Mouse (Mus musculus) heart, adult 2 months (tissue): ENCODE measurements around the gene Igfbp2. TPM values are rescaled to one million over a fixed set of nuclear protein-coding genes. Genes with fewer than 3 reads are reported as not detected.

Experiments
- DNase-seq, 2 experiments: peaks; one replicate each; pipeline ENCODE4 v3.0.0; 2021
- H3K27ac ChIP-seq: fragments of 200-600 bp; 2 replicates; pipeline ENCODE4 v1.8.1; 2022
- H3K27me3 ChIP-seq: fragments of 200-500 bp; 2 replicates; pipeline ENCODE4 v1.6.1; 2012; ENCODE audit warnings: mild to moderate bottlenecking, low read length, inconsistent platforms, mixed read lengths; ENCODE audit not compliant: control insufficient read depth, insufficient read depth
- H3K36me3 ChIP-seq: fragments of 200-500 bp; 2 replicates; pipeline ENCODE4 v1.6.1; 2012; ENCODE audit warnings: low read length, inconsistent platforms; ENCODE audit not compliant: control insufficient read depth, insufficient read depth
- H3K4me1 ChIP-seq: fragments of 200-500 bp; 2 replicates; pipeline ENCODE4 v1.6.1; 2011; ENCODE audit warnings: low read length; ENCODE audit not compliant: control insufficient read depth, insufficient read depth
- H3K4me3 ChIP-seq: fragments of 200-600 bp; 2 replicates; pipeline ENCODE4 v1.8.1; 2022
- H3K79me2 ChIP-seq: fragments of 200-500 bp; replicated peaks from 2 replicates; pipeline ENCODE4 v1.6.1; 2012; ENCODE audit warnings: mild to moderate bottlenecking, inconsistent platforms, low read length, moderate library complexity, mixed read lengths; ENCODE audit not compliant: control insufficient read depth, insufficient read depth
- H3K9ac ChIP-seq: fragments of 200-500 bp; 2 replicates; pipeline ENCODE4 v1.6.1; 2012; ENCODE audit warnings: low read depth, mild to moderate bottlenecking, control low read depth, inconsistent platforms, low read length, mixed read lengths
- CTCF ChIP-seq: fragments of 200-600 bp; IDR thresholded peaks from 2 replicates; pipeline ENCODE4 v1.8.1; 2022; ENCODE audit warnings: antibody characterized with exemption, mild to moderate bottlenecking, moderate library complexity
- EP300 ChIP-seq: fragments of 200-500 bp; IDR thresholded peaks from 2 replicates; pipeline ENCODE4 v1.6.1; 2011; ENCODE audit warnings: low read depth, low read length, control low read depth; ENCODE audit not compliant: insufficient read depth
- POLR2A ChIP-seq: fragments of 200-500 bp; IDR thresholded peaks from 2 replicates; pipeline ENCODE4 v1.6.1; 2011; ENCODE audit warnings: mild to moderate bottlenecking, low read depth, low read length, control low read depth; ENCODE audit not compliant: insufficient read depth
- WGBS: fragments of 180-500 bp; shearing (Covaris S2); methylation state at CpG from one replicate; pipeline ENCODE4 v1.1.7; 2018; 5-methylcytosine and 5-hydroxymethylcytosine counted together
- intact Hi-C: fragments of 180-260 bp; cut with DNase I; formaldehyde crosslinking; loops from one replicate; pipeline ENCODE4 v1.15.1; 2025
- polyA plus RNA-seq: library from polyadenylated mRNA; depleted of rRNA; stranded (reverse); fragments of >200 nt; gene quantifications from 2 replicates; pipeline ENCODE4 v1.2.3, GENCODE M21; 2012
- total RNA-seq, 2 experiments: library from RNA; stranded (reverse); gene quantifications; 2 replicates each; pipeline ENCODE4 v1.2.3; 2021

The Igfbp2 gene
- total and polyA plus RNA-seq, 3 experiments: 0.30 to 2.6 TPM; not detected in 1

DNA sequence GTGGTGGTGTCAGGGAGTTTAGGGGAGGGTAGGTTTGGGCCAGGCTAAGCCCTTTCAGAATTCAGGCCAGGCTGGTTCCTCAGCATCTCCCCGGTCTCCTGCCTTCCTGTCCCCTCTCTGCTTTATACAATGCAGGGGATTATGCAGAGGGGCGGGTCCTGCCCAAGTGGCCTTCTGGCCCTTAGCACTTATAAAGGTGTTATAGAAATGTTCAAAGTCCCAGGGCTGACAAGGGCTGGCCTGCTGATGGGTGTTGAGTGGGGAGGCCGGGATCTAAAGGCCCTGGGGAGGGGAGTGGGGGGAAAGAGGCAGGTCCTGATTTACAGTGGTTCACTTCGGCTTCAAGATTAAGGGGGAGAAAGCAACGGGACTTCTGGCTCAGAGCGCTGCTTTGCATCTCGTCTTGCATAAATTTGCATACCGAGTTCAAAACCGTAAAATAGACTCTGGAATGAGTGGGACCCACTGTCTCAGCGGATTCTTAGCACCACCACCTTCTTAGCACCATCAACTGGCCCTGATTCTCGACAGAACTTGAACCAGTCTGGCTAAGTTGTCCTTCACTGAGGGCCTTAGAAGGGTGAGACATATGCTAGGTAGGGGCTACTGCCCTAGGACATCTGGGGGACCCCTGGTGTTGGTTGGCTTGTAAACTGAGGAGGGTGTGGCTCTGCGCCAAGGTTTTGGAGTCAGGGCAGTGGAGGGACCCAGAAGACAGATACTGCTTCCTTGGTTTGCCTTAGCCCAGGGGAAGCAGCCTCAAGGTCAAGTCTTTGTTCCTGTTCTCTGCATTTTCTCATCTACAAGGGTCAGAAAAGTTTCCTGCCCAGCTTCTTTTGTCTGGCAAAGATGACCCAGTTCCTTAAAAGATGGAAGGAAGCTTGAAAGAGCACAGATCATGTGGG, 3.4 kb downstream of the Igfbp2 start:
- intact Hi-C loops: no loop called here
- Histone ChIP-seq H3K36me3 (no peaks in the 10 kb centered on the region), H3K4me3 (no peak overlapping the region), H3K79me2 (no peaks in the 10 kb centered on the region), H3K4me1 (no peaks in the 10 kb centered on the region), H3K27me3 (peaks cover 11% of the 10 kb centered on the region), H3K9ac (no peak overlapping the region), H3K27ac (no peak overlapping the region)
- TF ChIP-seq POLR2A (no peak), CTCF (no peak), EP300 (no peak)
- 54% methylated on average over 12 of the region's 12 CpGs for WGBS
- no peak for DNase-seq

DNA sequence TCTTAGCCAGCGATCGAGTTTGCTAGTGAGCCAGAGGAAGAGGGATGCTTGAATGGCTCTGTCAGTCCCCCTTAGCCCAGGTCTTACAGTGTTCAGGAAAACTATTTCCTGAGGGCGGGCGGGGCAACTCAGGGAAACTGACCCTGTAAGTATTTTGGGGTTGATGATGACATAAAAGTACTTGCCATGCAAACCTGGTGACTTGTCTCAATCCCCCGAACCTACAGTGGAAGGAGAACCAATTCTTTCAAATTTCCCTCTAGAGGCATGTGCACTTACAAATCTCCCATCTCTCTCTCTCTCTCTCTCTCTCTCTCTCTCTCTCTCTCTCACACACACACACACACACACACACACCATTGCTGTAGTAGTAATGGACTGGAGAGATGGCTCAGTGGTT, 4.5 kb downstream of the Igfbp2 start:
- no peaks in the 10 kb centered on the region for H3K36me3 ChIP-seq
- no peak for DNase-seq
- H3K27me3 ChIP-seq: peaks cover 11% of the 10 kb centered on the region
- TF ChIP-seq EP300 (no peak), CTCF (no peak), POLR2A (no peak)
- 92% methylated on average over 5 of the region's 5 CpGs for WGBS
- no peaks in the 10 kb centered on the region for H3K79me2 ChIP-seq
- H3K9ac ChIP-seq: no peak overlapping the region
- no peak overlapping the region for H3K4me3 ChIP-seq
- H3K4me1 ChIP-seq: no peaks in the 10 kb centered on the region
- intact Hi-C loops: no loop called here
- no peak overlapping the region for H3K27ac ChIP-seq

DNA sequence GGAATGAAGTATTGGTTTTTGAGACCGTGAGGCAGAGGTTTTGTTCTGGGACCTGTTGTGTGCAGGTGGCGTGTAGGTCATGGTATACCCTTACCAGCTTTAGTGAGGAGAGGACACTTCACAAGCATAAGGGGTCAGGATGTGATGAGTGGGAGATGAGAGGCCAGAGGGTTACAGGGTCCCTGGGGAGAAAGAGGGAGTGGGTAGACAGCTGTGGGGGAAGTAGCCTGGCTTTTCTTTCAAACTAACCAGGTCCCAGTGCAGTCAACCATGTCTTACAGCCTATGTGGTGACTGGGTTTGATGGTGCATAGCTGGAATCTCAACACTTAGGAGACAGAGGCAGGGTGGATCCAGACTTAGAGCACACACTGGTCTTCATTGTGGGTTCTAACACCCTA, 6.2 kb downstream of the Igfbp2 start:
- Histone ChIP-seq H3K9ac (no peak overlapping the region), H3K4me3 (no peak overlapping the region), H3K27ac (no peak overlapping the region), H3K36me3 (no peaks in the 10 kb centered on the region), H3K79me2 (no peaks in the 10 kb centered on the region), H3K27me3 (peaks cover under 1% of the 10 kb centered on the region; the same call in 1 of the 2 replicates), H3K4me1 (no peaks in the 10 kb centered on the region)
- no peak for DNase-seq
- TF ChIP-seq EP300: no peak
- 88% methylated on average over 2 of the region's 2 CpGs for WGBS
- intact Hi-C loops: no loop called here

DNA sequence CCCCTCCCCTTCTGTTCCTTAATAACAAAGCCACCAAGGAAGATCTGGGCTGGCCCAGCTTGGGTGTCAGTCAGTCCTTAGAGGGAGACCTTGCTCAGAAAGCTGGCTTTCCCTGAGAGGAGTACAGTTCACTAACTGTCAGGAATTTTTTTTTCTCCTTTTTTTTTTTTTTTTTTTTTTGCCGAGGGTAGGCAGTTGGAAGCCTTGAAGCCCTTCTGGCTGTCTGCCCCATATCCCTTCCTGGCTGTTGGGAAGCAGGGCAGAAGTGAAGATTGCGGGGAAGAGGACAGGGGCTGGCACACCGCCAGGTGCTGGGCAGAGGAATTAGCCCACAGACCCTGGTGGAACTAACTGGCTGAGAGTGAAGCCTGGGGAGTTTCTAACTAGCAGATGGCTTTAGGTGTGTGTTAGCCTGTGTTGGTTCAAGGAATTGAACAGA, 8.4 kb downstream of the Igfbp2 start:
- no peak overlapping the region for H3K27ac ChIP-seq
- DNase-seq: no peak
- H3K36me3 ChIP-seq: no peaks in the 10 kb centered on the region
- TF ChIP-seq CTCF (no peak), EP300 (no peak), POLR2A (no peak)
- H3K9ac ChIP-seq: no peak overlapping the region
- 26% methylated on average over 3 of the region's 3 CpGs for WGBS
- H3K79me2 ChIP-seq: no peaks in the 10 kb centered on the region
- no peaks in the 10 kb centered on the region for H3K4me1 ChIP-seq
- H3K27me3 ChIP-seq: no peaks in the 10 kb centered on the region; the same call in 1 of the 2 replicates
- no peak overlapping the region for H3K4me3 ChIP-seq
- intact Hi-C loops: no loop called here

DNA sequence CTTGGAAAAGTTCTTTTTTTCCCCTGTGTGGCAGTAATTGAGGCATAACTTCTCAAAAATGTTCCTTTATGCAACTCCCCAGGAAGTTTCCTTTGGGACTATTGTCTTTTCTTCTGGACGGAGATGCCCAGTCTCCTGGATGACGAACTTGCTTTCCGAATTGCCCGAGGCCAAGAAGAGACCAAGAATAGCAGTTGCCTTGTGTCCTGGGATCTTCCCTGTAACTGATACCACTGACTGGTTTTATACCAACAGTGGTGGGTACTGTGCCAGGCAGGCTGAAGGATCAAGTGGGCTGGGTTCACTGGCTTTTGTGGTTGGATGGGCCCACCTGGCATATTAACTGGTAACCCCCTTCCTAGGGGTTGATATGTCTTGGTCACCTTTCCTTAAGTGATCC, 9.3 kb downstream of the Igfbp2 start:
- intact Hi-C loops: no loop called here
- TF ChIP-seq POLR2A (no peak), CTCF (no peak), EP300 (no peak)
- Histone ChIP-seq H3K4me3 (no peak overlapping the region), H3K4me1 (no peaks in the 10 kb centered on the region), H3K27me3 (no peaks in the 10 kb centered on the region; the same call in 1 of the 2 replicates), H3K9ac (no peak overlapping the region), H3K79me2 (no peaks in the 10 kb centered on the region), H3K36me3 (no peaks in the 10 kb centered on the region), H3K27ac (no peak overlapping the region)
- no peak for DNase-seq
- 71% methylated on average over 4 of the region's 4 CpGs for WGBS

DNA sequence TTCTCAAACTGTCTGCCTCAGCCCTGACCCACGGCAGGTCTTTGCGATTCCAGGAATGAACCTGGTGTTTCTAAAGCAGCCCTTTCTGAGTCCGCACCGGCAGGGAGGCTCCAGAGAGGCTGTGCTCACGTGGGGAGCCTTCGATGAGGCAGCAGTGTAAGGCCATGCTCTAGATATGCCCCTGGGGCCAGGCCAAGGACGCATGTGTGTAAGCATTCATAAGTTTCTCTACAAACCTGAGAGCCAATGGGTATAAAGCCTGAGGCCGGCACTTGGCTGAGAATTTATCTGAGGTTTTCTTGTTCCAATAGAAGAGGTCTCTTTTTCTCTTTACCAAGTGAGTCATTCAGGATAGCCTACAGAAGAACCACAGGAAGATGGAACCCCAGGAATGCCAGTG, 15.1 kb downstream of the Igfbp2 start:
- no peak overlapping the region for H3K4me3 ChIP-seq
- H3K36me3 ChIP-seq: no peaks in the 10 kb centered on the region
- intact Hi-C loops: no loop called here
- TF ChIP-seq POLR2A (no peak), EP300 (no peak), CTCF (no peak)
- no peak overlapping the region for H3K27ac ChIP-seq
- WGBS: 43% methylated on average over 8 of the region's 8 CpGs
- DNase-seq: no peak
- H3K27me3 ChIP-seq: no peaks in the 10 kb centered on the region; the same call in 1 of the 2 replicates
- no peaks in the 10 kb centered on the region for H3K79me2 ChIP-seq
- H3K4me1 ChIP-seq: no peaks in the 10 kb centered on the region; the same call in 1 of the 2 replicates
- no peak overlapping the region for H3K9ac ChIP-seq
